Mouse (Mus musculus) neural tube, embryonic 12.5 days (tissue): Measurements from ENCODE around the gene Cacng1. TPM values are rescaled to one million over a fixed set of nuclear protein-coding genes. Genes with fewer than 3 reads are reported as not detected.

Experiments
- ATAC-seq: fragments of 200-750 bp; cut with Nextera tagmentation; 2 replicates; pipeline ENCODE4 v1.8.0; 2017; ENCODE audit warnings: low read depth, mild to moderate bottlenecking, moderate TSS enrichment, moderate library complexity; ENCODE audit not compliant: low FRiP score
- H3K27ac ChIP-seq: fragments of 300-500 bp; sonication (generic); 2 replicates; pipeline ENCODE4 v1.5.1; 2016
- H3K27me3 ChIP-seq: fragments of 300-500 bp; sonication (generic); replicated peaks from 2 replicates; pipeline ENCODE4 v1.6.1; 2016; ENCODE audit warnings: mild to moderate bottlenecking
- H3K36me3 ChIP-seq: fragments of 300-500 bp; sonication (generic); 2 replicates; pipeline ENCODE4 v1.6.1; 2016; ENCODE audit warnings: mild to moderate bottlenecking
- H3K4me1 ChIP-seq: fragments of 300-500 bp; sonication (generic); 2 replicates; pipeline ENCODE4 v1.6.1; 2016
- H3K4me2 ChIP-seq: fragments of 300-500 bp; sonication (generic); replicated peaks from 2 replicates; pipeline ENCODE4 v1.6.1; 2016; ENCODE audit warnings: mild to moderate bottlenecking
- H3K4me3 ChIP-seq: fragments of 300-500 bp; sonication (generic); 2 replicates; pipeline ENCODE4 v1.5.1; 2016
- H3K9ac ChIP-seq: fragments of 300-500 bp; sonication (generic); 2 replicates; pipeline ENCODE4 v1.6.1; 2016; ENCODE audit warnings: mild to moderate bottlenecking
- H3K9me3 ChIP-seq: fragments of 300-500 bp; sonication (generic); 2 replicates; pipeline ENCODE4 v1.6.1; 2016; ENCODE audit warnings: mild to moderate bottlenecking
- WGBS: fragments of 180-500 bp; shearing (Covaris S2); methylation state at CpG from one replicate; pipeline ENCODE4 v1.1.7; 2016; 5-methylcytosine and 5-hydroxymethylcytosine counted together
- polyA plus RNA-seq: library from polyadenylated mRNA; unstranded; fragments of >200 nt; fragmentation: Nextera tagmentation; extraction: Ambion mirVana; gene quantifications from 2 replicates; pipeline ENCODE4 v1.2.1, GENCODE M21; 2016

Gene Cacng1
- 1.5 and 1.8 TPM in 2 replicates for polyA plus RNA-seq

GRCm38 (mm10) chr11:107716332-107716938 is at the start of gene Cacng1:
Cacng1 (minus strand) TSS chr11:107716522.
- peaks cover 7% of the 10 kb centered on the region for H3K9me3 ChIP-seq
- no peaks in the 10 kb centered on the region for H3K4me1 ChIP-seq
- no peak within 1 kb of the TSS for H3K27ac ChIP-seq
- H3K27me3 ChIP-seq = no peaks in the 10 kb centered on the region
- H3K36me3 ChIP-seq = no peaks in the 10 kb centered on the region
- 85% methylated on average over 16 of the region's 16 CpGs for WGBS
- no peak for ATAC-seq
- no peak within 1 kb of the TSS for H3K4me2 ChIP-seq
- H3K4me3 ChIP-seq = no peak within 1 kb of the TSS
- no peak within 1 kb of the TSS for H3K9ac ChIP-seq

- 18% methylated on average over 8 of the region's 8 CpGs for WGBS
- Histone ChIP-seq H3K4me3 (no peak overlapping the region), H3K27me3 (no peaks in the 10 kb centered on the region), H3K9ac (no peak overlapping the region), H3K27ac (peak overlapping the region; percentile 67), H3K4me1 (peaks cover 42% of the 10 kb centered on the region), H3K36me3 (peaks cover 3% of the 10 kb centered on the region; the same call in 1 of the 2 replicates), H3K9me3 (no peaks in the 10 kb centered on the region), H3K4me2 (peak overlapping the region; percentile 14; the same call in 1 of the 2 replicates)
- ATAC-seq = peak; percentile 85
Observed at GRCm38 (mm10) chr11:107762688-107763460, 46.6 kb upstream of the Cacng1 start.

GRCm38 (mm10) chr11:107761790-107762500 is 45.6 kb upstream of the Cacng1 start:
- no peaks in the 10 kb centered on the region for H3K27me3 ChIP-seq
- H3K9ac ChIP-seq = 0 out of 2 replicates have a peak overlapping the region, but pooled peaks have one; percentile 8
- H3K27ac ChIP-seq = no peak overlapping the region
- peaks cover 9% of the 10 kb centered on the region; the same call in 1 of the 2 replicates for H3K36me3 ChIP-seq
- no peak overlapping the region for H3K4me3 ChIP-seq
- ATAC-seq = no peak
- no peak overlapping the region for H3K4me2 ChIP-seq
- H3K4me1 ChIP-seq = peaks cover 36% of the 10 kb centered on the region
- WGBS = 80% methylated on average over 10 of the region's 10 CpGs
- H3K9me3 ChIP-seq = no peaks in the 10 kb centered on the region

DNA sequence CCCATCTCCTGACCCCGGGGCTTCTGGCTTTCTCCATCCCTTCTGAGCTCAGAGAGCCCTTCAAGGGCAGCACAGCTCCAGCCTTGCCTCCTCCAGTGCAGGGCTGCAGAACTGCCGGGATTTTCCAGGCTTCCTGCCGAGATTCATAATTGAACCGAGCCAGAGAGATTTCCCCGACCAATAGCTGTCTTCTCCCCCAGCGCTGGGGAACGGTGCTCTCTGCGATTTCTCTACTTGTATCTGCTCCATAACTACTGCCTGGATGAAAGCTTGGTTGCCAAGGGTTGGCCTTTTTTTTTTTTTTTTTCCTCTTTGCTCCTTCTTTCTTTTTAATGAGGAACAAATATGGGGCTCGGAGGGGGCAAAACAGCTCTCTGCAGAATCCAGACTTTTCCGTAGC is 43.7 kb upstream of the Cacng1 start:
- H3K36me3 ChIP-seq = peaks cover 9% of the 10 kb centered on the region; the same call in 1 of the 2 replicates
- H3K9me3 ChIP-seq = no peaks in the 10 kb centered on the region
- peaks cover 33% of the 10 kb centered on the region for H3K4me1 ChIP-seq
- H3K9ac ChIP-seq = no peak overlapping the region
- no peak overlapping the region for H3K4me3 ChIP-seq
- H3K27ac ChIP-seq = no peak overlapping the region
- ATAC-seq = no peak
- H3K4me2 ChIP-seq = no peak overlapping the region
- no peaks in the 10 kb centered on the region for H3K27me3 ChIP-seq
- 54% methylated on average over 10 of the region's 10 CpGs for WGBS

- Histone ChIP-seq H3K27me3 (no peaks in the 10 kb centered on the region), H3K4me2 (no peak overlapping the region), H3K4me1 (peaks cover 33% of the 10 kb centered on the region), H3K9me3 (no peaks in the 10 kb centered on the region), H3K27ac (no peak overlapping the region), H3K4me3 (no peak overlapping the region), H3K9ac (no peak overlapping the region), H3K36me3 (peaks cover 9% of the 10 kb centered on the region; the same call in 1 of the 2 replicates)
- 86% methylated on average over 9 of the region's 9 CpGs for WGBS
- ATAC-seq = no peak
Observed at GRCm38 (mm10) chr11:107759516-107759915, 43.2 kb upstream of the Cacng1 start.

- no peak overlapping the region for H3K27ac ChIP-seq
- no peaks in the 10 kb centered on the region for H3K9me3 ChIP-seq
- H3K4me1 ChIP-seq = peaks cover 9% of the 10 kb centered on the region; the same call in 1 of the 2 replicates
- H3K4me3 ChIP-seq = no peak overlapping the region
- H3K4me2 ChIP-seq = no peak overlapping the region
- ATAC-seq = no peak
- no peaks in the 10 kb centered on the region for H3K27me3 ChIP-seq
- H3K36me3 ChIP-seq = no peaks in the 10 kb centered on the region
- H3K9ac ChIP-seq = no peak overlapping the region
- WGBS = 78% methylated on average over 5 of the region's 5 CpGs
Observed at GRCm38 (mm10) chr11:107749114-107749513, 32.8 kb upstream of the Cacng1 start.

DNA sequence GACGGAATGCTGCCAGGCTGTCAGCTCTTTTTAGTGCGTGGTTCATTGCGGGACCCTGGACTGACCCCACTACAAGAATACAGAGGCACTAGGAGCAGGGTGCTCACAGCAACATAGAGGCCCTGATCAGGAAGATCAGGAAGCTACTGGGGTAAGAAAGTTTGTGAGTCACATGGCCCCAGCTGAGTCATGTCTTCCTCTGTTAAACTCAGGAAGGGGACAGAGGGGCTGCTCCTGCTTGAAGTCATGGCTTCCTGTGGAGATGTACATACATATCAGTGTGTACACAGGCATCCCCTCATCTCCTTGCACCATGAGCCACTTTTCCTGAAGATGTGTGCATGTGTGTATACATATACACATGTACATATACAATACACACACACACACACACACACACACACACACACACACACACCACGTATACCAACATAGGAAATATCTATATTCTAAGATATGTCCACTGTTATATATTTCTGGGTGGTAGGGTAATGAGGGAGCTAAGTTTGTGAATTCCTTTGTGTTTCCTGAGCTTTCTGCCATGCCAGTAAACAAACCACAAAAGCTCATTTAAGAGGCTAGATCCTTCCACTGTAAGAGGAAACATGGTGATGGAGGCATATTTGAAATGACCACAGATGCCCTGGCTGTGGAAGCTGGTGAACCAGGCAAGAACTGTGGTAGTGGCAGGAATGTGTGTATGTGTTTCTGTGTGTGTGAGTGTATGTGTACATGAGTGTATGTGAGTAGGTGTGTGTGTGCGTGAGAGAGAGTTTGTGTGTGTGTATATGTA is 32.1 kb upstream of the Cacng1 start:
- 70% methylated on average over 5 of the region's 5 CpGs for WGBS
- H3K4me2 ChIP-seq = no peak overlapping the region
- no peaks in the 10 kb centered on the region for H3K27me3 ChIP-seq
- no peaks in the 10 kb centered on the region for H3K9me3 ChIP-seq
- no peak overlapping the region for H3K27ac ChIP-seq
- H3K4me1 ChIP-seq = peaks cover 10% of the 10 kb centered on the region; the same call in 1 of the 2 replicates
- H3K9ac ChIP-seq = no peak overlapping the region
- H3K36me3 ChIP-seq = no peaks in the 10 kb centered on the region
- no peak overlapping the region for H3K4me3 ChIP-seq
- no peak for ATAC-seq

GRCm38 (mm10) chr11:107743100-107743499 is 26.8 kb upstream of the Cacng1 start:
- peaks cover 8% of the 10 kb centered on the region for H3K4me1 ChIP-seq
- WGBS = 70% methylated on average over 3 of the region's 3 CpGs
- H3K9me3 ChIP-seq = no peaks in the 10 kb centered on the region
- H3K36me3 ChIP-seq = peaks cover 28% of the 10 kb centered on the region
- H3K4me3 ChIP-seq = no peak overlapping the region
- H3K27me3 ChIP-seq = no peaks in the 10 kb centered on the region
- no peak overlapping the region for H3K4me2 ChIP-seq
- peak; percentile 50 for ATAC-seq
- H3K27ac ChIP-seq = no peak overlapping the region
- H3K9ac ChIP-seq = no peak overlapping the region

GRCm38 (mm10) chr11:107738418-107739099 is 22.2 kb upstream of the Cacng1 start:
- WGBS = 89% methylated on average over 20 of the region's 20 CpGs
- H3K27ac ChIP-seq = no peak overlapping the region
- no peaks in the 10 kb centered on the region for H3K9me3 ChIP-seq
- H3K27me3 ChIP-seq = no peaks in the 10 kb centered on the region
- no peak for ATAC-seq
- H3K4me2 ChIP-seq = no peak overlapping the region
- no peak overlapping the region for H3K9ac ChIP-seq
- H3K4me3 ChIP-seq = no peak overlapping the region
- peaks cover 6% of the 10 kb centered on the region for H3K4me1 ChIP-seq
- peaks cover 68% of the 10 kb centered on the region for H3K36me3 ChIP-seq

DNA sequence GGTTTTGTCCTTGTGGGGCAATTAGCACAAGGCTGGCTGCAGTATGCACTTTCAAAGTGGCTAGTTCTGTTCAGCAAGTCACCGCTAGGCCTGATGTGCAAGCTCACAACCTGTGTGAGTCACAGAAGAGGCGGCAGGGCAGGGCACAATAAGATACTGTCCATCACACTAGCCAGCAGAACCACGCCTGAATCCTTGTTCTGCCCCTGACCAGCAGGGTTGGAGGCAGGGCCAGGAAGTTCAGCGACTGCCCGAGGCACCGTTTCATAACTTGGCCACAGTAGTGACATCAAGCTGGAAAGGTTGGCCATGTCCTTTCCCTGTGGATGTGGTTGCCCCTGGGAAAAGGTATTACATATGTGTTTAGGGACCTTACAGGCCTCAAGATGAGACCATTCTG is 21.6 kb upstream of the Cacng1 start:
- WGBS = 80% methylated on average over 6 of the region's 6 CpGs
- Histone ChIP-seq H3K27ac (no peak overlapping the region), H3K4me2 (no peak overlapping the region), H3K9me3 (no peaks in the 10 kb centered on the region), H3K36me3 (peaks cover 74% of the 10 kb centered on the region), H3K27me3 (no peaks in the 10 kb centered on the region), H3K9ac (no peak overlapping the region), H3K4me1 (no peaks in the 10 kb centered on the region), H3K4me3 (no peak overlapping the region)
- no peak for ATAC-seq

DNA sequence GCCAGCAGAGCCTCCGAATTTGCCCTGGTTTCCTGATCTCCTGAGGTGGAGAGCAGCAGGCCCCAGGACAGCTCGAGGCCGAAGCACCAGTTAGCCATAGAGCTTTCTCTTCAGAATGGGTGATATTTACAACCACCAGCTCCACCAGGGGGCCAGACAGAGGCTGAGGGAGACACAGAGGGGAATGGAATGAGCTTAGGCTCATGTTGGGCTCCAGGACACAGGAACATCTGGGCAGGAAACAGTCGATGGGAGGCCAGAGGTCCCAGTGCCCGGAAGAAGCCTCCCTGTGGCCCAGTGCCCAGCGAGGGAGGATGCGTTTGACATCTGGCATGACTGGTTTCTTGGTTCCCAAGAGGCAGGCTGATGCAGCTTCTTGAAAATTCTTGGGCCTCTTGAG is 17.8 kb upstream of the Cacng1 start:
- no peak for ATAC-seq
- 87% methylated on average over 7 of the region's 7 CpGs for WGBS
- Histone ChIP-seq H3K9ac (no peak overlapping the region), H3K36me3 (peaks cover 62% of the 10 kb centered on the region), H3K4me1 (no peaks in the 10 kb centered on the region), H3K4me3 (no peak overlapping the region), H3K4me2 (no peak overlapping the region), H3K9me3 (no peaks in the 10 kb centered on the region), H3K27me3 (no peaks in the 10 kb centered on the region), H3K27ac (no peak overlapping the region)
